Mouse (Mus musculus) ES-E14 (cell line): ENCODE measurements around the gene Gm10447. TPM values are rescaled to one million over a fixed set of nuclear protein-coding genes. Genes with fewer than 3 reads are reported as not detected.

Source experiments
- DNase-seq: peaks from one replicate; pipeline ENCODE4 v3.0.0-alpha.2; 2013; ENCODE audit warnings: low read depth, low spot score
- H3K27ac ChIP-seq: 2 replicates; pipeline ENCODE4 v1.5.1; 2012; ENCODE audit warnings: low read depth, mild to moderate bottlenecking, low read length, moderate library complexity, mixed read lengths; ENCODE audit not compliant: poor library complexity, insufficient read depth, severe bottlenecking
- H3K36me3 ChIP-seq: 2 replicates; pipeline ENCODE4 v1.6.1; 2012; ENCODE audit warnings: mild to moderate bottlenecking, low read length, moderate library complexity, mixed read lengths; ENCODE audit not compliant: control insufficient read depth, poor library complexity, insufficient read depth, severe bottlenecking
- H3K4me1 ChIP-seq, 2 experiments: fragments of 150-350 bp in 1 of 2; sonication (generic) in 1 of 2; 2 replicates each; pipeline ENCODE4 v1.6.1; 2012; ENCODE audit warnings: low read length in 2 of 2, mild to moderate bottlenecking in 1 of 2, mixed read lengths in 1 of 2; ENCODE audit not compliant: control insufficient read depth in 2 of 2, insufficient read depth in 2 of 2, poor library complexity in 1 of 2
- H3K4me3 ChIP-seq, 2 experiments: fragments of 150-350 bp in 1 of 2; sonication (generic) in 1 of 2; 2 replicates each; pipeline ENCODE4 v1.5.1; 2012; ENCODE audit warnings: low read length in 2 of 2, low read depth in 1 of 2, mild to moderate bottlenecking in 1 of 2, mixed read lengths in 1 of 2; ENCODE audit not compliant: insufficient read depth in 1 of 2, poor library complexity in 1 of 2, severe bottlenecking in 1 of 2
- H3K9ac ChIP-seq: 2 replicates; pipeline ENCODE4 v1.6.1; 2012; ENCODE audit warnings: low read depth, mild to moderate bottlenecking, low read length, mixed read lengths; ENCODE audit not compliant: poor library complexity, insufficient read depth, severe bottlenecking
- H3K9me3 ChIP-seq: fragments of 150-350 bp; sonication (generic); 2 replicates; pipeline ENCODE4 v1.6.1; 2012; ENCODE audit warnings: low read depth, mild to moderate bottlenecking, low read length; ENCODE audit not compliant: control insufficient read depth, insufficient read depth
- CHD2 ChIP-seq: IDR thresholded peaks from 2 replicates; pipeline ENCODE4 v1.6.1; 2014; ENCODE audit warnings: mild to moderate bottlenecking, low read depth, low read length, inconsistent platforms
- HCFC1 ChIP-seq: IDR thresholded peaks from 2 replicates; pipeline ENCODE4 v1.6.1; 2012; ENCODE audit warnings: low read length, inconsistent platforms, borderline replicate concordance; ENCODE audit not compliant: insufficient read depth
- MAFK ChIP-seq: IDR thresholded peaks from 2 replicates; pipeline ENCODE4 v1.6.1; 2014; ENCODE audit warnings: mild to moderate bottlenecking, low read depth, low read length, inconsistent platforms; ENCODE audit not compliant: insufficient read depth
- ZC3H11A ChIP-seq: IDR thresholded peaks from 2 replicates; pipeline ENCODE4 v1.6.1; 2012; ENCODE audit warnings: low read depth, mild to moderate bottlenecking, inconsistent platforms, low read length, borderline replicate concordance
- ZNF384 ChIP-seq: IDR thresholded peaks from 2 replicates; pipeline ENCODE4 v1.6.1; 2012; ENCODE audit warnings: low read depth, low read length, inconsistent platforms
- in situ Hi-C, 2 experiments: fragments of 600-800 bp; cut with MboI; formaldehyde crosslinking; loops; one replicate each; pipeline ENCODE4 v1.15.1; 2025; ENCODE audit warnings: low sequenced_read_pairs in 2 of 2, inconsistent platforms in 1 of 2; ENCODE audit not compliant: unreplicated experiment in 2 of 2
- total RNA-seq: library from RNA; depleted of rRNA; stranded (reverse); fragments of 300-350 nt; gene quantifications from 2 replicates; pipeline ENCODE4 v1.2.3, GENCODE M21; 2012

The Gm10447 gene
- total RNA-seq, 1 experiment = not detected

DNA sequence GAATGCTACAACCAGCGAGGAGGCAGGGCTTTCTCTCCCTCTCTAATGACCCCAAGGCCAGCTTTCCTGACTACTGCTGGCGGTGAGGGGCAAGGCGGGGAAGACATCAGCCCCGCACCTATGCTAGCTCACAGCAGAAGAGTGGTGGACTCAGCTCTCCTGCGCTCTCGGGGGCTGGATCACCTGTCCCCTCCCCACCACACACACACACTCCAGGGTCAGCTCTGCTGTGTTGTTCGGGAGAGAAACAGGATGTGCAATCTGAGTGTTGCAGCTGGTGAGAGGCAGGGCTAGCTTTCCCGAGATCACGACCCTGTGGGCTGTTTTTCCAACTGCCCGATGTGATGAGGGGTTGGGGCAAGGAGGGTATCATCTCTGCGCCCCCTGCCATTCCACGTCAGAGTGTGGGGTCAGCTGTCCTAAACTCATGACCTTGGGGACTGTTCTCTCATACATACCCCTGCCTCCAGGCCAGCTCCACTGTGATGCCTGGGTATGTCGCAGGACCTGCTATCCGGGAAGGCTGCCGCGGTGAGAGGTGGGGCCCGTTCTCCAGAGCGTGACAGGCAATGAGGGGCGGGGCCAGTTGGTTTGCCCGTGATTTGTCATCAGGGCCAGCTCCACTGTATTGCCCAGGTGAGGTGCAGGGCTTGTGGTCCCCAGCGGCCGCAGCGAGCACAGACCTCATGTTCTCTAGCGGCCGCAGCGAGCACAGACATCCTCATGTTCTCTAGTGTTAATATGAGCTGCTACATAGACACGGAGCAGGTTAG lies 30.1 kb upstream of the Gm10447 start:
- no peak for TF ChIP-seq MAFK
- TF ChIP-seq ZNF384 = no peak
- no peak for TF ChIP-seq CHD2
- TF ChIP-seq ZC3H11A = no peak
- TF ChIP-seq HCFC1 = no peak
- no peak overlapping the region for H3K27ac ChIP-seq
- in situ Hi-C loops = no loop called here

GRCm38 (mm10) chr11:53486351-53486750 lies 29.4 kb upstream of the Gm10447 start:
- in situ Hi-C loops = no loop called here
- H3K9ac ChIP-seq = no peak overlapping the region
- H3K4me1 ChIP-seq = peaks cover 0 to 3% of the 10 kb centered on the region in 2 experiments; a peak in 1 of 4 replicates
- H3K9me3 ChIP-seq = no peaks in the 10 kb centered on the region
- H3K4me3 ChIP-seq = peak overlapping the region in 1 of 2 experiments; percentile 36; a peak in 2 of 4 replicates
- no peak overlapping the region for H3K27ac ChIP-seq
- H3K36me3 ChIP-seq = no peaks in the 10 kb centered on the region
- TF ChIP-seq ZC3H11A = no peak
- no peak for TF ChIP-seq ZNF384
- TF ChIP-seq MAFK = no peak
- no peak for TF ChIP-seq HCFC1
- TF ChIP-seq CHD2 = no peak
- no peak for DNase-seq

More for the DNA sequence above, 30.1 kb upstream of the Gm10447 start:
- H3K4me1 ChIP-seq = peaks cover 0 to 5% of the 10 kb centered on the region in 2 experiments; a peak in 1 of 4 replicates
- no peak for DNase-seq
- H3K4me3 ChIP-seq = peak overlapping the region; percentile 4 to 36; a peak in 2 of 4 replicates
- H3K9me3 ChIP-seq = no peaks in the 10 kb centered on the region
- H3K9ac ChIP-seq = no peak overlapping the region
- H3K36me3 ChIP-seq = no peaks in the 10 kb centered on the region

DNA sequence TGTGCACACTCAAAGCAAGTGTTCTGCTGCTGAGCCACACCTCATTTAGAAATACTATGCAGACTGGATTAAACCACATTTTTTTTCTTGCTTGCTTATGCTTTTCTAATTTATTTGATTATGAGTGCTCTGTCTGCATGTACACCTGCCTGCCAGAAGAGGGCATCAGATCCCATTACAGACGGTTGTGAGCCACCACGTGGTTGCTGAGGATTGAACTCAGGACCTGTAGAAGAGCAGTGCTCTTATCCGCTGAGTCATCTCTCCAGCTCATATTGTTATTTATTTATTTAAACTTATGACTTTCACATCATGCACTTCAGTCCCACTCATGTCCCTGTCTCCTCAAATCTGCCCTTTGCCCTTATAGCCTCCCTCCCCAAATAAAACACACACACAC lies 28.8 kb upstream of the Gm10447 start:
- H3K36me3 ChIP-seq = no peaks in the 10 kb centered on the region
- H3K9me3 ChIP-seq = no peaks in the 10 kb centered on the region
- H3K9ac ChIP-seq = no peak overlapping the region
- 0 out of 2 replicates have a peak, but pooled peaks have one; percentile 39 for TF ChIP-seq MAFK
- TF ChIP-seq ZC3H11A = no peak
- H3K27ac ChIP-seq = no peak overlapping the region
- H3K4me3 ChIP-seq = no peak overlapping the region
- peaks cover 0 to 3% of the 10 kb centered on the region in 2 experiments; a peak in 1 of 4 replicates for H3K4me1 ChIP-seq
- in situ Hi-C loops = no loop called here
- no peak for DNase-seq

DNA sequence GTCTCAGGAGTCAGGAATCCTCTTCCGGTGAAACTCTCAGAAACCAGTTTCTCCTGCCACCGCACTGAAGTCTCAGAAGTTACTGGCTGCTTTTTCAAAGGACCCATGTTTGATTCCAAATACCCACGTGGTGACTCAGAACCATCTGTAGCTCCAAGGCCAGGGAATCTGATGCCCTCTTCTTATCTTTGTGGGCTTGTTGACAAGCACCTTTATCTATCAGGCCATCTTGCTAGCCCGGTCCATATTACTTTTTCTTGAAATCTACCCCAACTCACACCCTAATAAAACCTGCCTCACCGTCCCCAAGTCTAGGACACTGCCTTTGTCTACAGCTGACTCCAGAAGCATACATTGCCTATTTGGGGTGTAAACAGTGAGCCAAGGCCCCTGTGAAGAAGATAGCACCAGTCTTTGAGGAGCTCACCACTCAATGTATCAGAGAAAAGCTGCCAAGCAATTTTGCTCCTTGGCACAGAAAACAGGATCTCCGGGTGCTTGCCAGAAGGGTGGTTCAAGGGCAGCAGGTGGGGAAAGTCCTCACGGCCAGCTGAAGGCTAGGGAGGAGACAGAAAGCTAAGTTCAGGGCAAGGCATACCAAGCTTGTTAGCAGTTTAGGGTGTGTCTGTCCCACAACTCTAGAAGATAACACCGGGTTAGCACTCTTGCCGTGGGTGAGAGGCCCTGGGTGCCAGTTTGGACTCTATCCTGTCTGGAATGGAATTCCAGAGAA lies 26.4 kb upstream of the Gm10447 start:
- Histone ChIP-seq H3K27ac (no peak overlapping the region), H3K4me3 (no peak overlapping the region), H3K9me3 (no peaks in the 10 kb centered on the region), H3K36me3 (no peaks in the 10 kb centered on the region), H3K9ac (no peak overlapping the region), H3K4me1 (peaks cover 2 to 3% of the 10 kb centered on the region in 2 experiments; a peak in 1 of 4 replicates)
- TF ChIP-seq ZC3H11A (no peak), HCFC1 (no peak), MAFK (no peak), ZNF384 (no peak), CHD2 (no peak)
- no peak for DNase-seq
- in situ Hi-C loops = no loop called here
